Mouse (Mus musculus): ENCODE data around the gene Itpk1.

GRCm38 (mm10) chr12:102695369-102696239 is 9.1 kb downstream of the Itpk1 start:
- TF ChIP-seq CTCF (IDR thresholded peaks at IDR 0.05) (no peak), EP300 (IDR thresholded peaks at IDR 0.05) (no peak)
